Mouse (Mus musculus): ENCODE data around the gene Cox17. TPM values are rescaled to one million over a fixed set of nuclear protein-coding genes. Genes with fewer than 3 reads are reported as not detected.

The Cox17 gene
- polyA plus RNA-seq, 1 experiment from 2014 or later: 97.1 TPM

- Histone ChIP-seq H3K27ac (no peak overlapping the region), H3K4me2 (replicated peaks) (no peak overlapping the region), H3K36me3 (replicated peaks; ENCODE audit: control insufficient read depth, insufficient read depth) (no peaks in the 10 kb centered on the region), H3K27me3 (ENCODE audit: control insufficient read depth, insufficient read depth, low read length) (no peaks in the 10 kb centered on the region), H3K9ac (no peak overlapping the region), H3K4me1 (replicated peaks; ENCODE audit: control insufficient read depth, insufficient read depth, low read length) (no peaks in the 10 kb centered on the region), H3K9me3 (ENCODE audit: control insufficient read depth, low read length) (no peaks in the 10 kb centered on the region), H3K4me3 (replicated peaks; ENCODE audit: low read length) (no peak overlapping the region)
- WGBS: 81% methylated on average over 10 of the region's 10 CpGs
- DNase-seq (ENCODE audit: low spot score): no peak
- no peak for ATAC-seq (ENCODE audit: low FRiP score)
Observed at GRCm38 (mm10) chr16:38373439-38373838, 26.6 kb downstream of the Cox17 start.

DNA sequence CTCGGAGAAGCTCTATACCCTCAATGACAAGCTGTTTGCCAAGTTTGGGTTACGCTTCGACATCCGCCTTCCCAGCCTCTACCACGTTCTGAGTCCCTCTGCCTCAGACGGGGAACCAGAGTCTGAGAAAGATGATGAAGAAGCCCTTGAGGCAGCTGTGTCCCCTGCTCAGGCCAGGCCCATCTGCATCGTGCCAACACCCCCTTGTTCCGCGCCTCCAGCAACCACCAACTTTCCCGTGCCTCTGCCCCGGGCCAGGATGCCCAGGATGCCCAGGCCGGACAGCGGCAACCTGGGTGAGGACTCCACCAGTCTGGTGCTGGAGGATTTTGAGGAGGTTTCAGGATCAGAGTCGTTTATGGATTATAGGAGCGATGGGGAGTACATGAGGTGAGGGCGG lies 27.1 kb downstream of the Cox17 start:
- no peak for DNase-seq (ENCODE audit: low spot score)
- Histone ChIP-seq H3K4me3 (replicated peaks; ENCODE audit: low read length) (no peak overlapping the region), H3K27me3 (ENCODE audit: control insufficient read depth, insufficient read depth, low read length) (no peaks in the 10 kb centered on the region), H3K36me3 (replicated peaks; ENCODE audit: control insufficient read depth, insufficient read depth) (no peaks in the 10 kb centered on the region), H3K9ac (no peak overlapping the region), H3K27ac (no peak overlapping the region), H3K4me1 (replicated peaks; ENCODE audit: control insufficient read depth, insufficient read depth, low read length) (no peaks in the 10 kb centered on the region), H3K4me2 (replicated peaks) (no peak overlapping the region), H3K9me3 (ENCODE audit: control insufficient read depth, low read length) (no peaks in the 10 kb centered on the region)
- no peak for ATAC-seq (ENCODE audit: low FRiP score)
- 86% methylated on average over 16 of the region's 16 CpGs for WGBS

DNA sequence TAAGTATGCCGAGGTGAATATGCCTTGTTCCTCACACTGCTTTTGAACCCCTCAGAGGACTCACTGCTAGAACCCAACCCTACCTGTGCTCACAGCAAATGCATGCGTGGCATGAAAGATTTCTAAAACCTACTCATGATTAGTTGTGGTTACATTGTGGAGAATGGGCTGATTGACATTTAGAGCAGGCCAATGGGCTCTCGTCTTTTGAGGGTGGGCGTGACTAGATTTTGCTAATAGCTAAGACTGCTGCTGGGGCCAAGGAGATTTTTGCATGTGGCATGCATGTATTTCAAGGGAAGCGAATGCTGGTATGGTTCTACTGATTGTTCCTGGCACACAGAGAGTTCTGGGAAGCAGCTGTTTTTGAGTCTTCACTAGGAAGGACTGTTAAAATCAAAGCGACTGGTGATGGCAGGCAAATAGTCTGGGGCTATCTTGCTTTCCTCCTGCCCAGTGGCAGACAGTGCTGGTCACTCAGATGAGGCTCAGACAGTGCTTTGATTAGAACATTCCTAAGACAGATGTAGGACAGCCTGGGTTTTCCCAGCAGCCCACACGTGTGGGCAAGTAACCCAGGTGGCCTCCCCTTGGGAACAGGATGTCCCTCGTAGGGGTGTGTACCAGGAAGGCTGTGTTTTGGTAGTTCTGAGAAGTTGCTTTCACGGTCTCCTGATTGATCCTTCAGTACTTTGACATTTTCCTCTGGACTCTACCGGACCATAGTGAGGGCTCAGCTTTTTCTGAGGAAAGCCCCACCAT lies 27.8 kb downstream of the Cox17 start:
- no peaks in the 10 kb centered on the region for H3K9me3 ChIP-seq (ENCODE audit: control insufficient read depth, low read length)
- no peak overlapping the region for H3K4me3 ChIP-seq (replicated peaks; ENCODE audit: low read length)
- WGBS: 85% methylated on average over 10 of the region's 10 CpGs
- H3K27ac ChIP-seq: no peak overlapping the region
- no peaks in the 10 kb centered on the region for H3K4me1 ChIP-seq (replicated peaks; ENCODE audit: control insufficient read depth, insufficient read depth, low read length)
- H3K9ac ChIP-seq: no peak overlapping the region
- H3K36me3 ChIP-seq (replicated peaks; ENCODE audit: control insufficient read depth, insufficient read depth): no peaks in the 10 kb centered on the region
- no peak for DNase-seq (ENCODE audit: low spot score)
- H3K4me2 ChIP-seq (replicated peaks): no peak overlapping the region
- H3K27me3 ChIP-seq (ENCODE audit: control insufficient read depth, insufficient read depth, low read length): no peaks in the 10 kb centered on the region
- no peak for ATAC-seq (ENCODE audit: low FRiP score)

- H3K9me3 ChIP-seq (ENCODE audit: control insufficient read depth, low read length): no peaks in the 10 kb centered on the region
- no peak overlapping the region for H3K27ac ChIP-seq
- 83% methylated on average over 7 of the region's 7 CpGs for WGBS
- H3K9ac ChIP-seq: no peak overlapping the region
- ATAC-seq (ENCODE audit: low FRiP score): no peak
- H3K4me3 ChIP-seq (replicated peaks; ENCODE audit: low read length): no peak overlapping the region
- H3K4me2 ChIP-seq (replicated peaks): no peak overlapping the region
- no peaks in the 10 kb centered on the region for H3K36me3 ChIP-seq (replicated peaks; ENCODE audit: control insufficient read depth, insufficient read depth)
- H3K27me3 ChIP-seq (ENCODE audit: control insufficient read depth, insufficient read depth, low read length): no peaks in the 10 kb centered on the region
- DNase-seq (ENCODE audit: low spot score): no peak
- H3K4me1 ChIP-seq (replicated peaks; ENCODE audit: control insufficient read depth, insufficient read depth, low read length): no peaks in the 10 kb centered on the region
Observed at GRCm38 (mm10) chr16:38375182-38375581, 28.4 kb downstream of the Cox17 start.

- Histone ChIP-seq H3K9me3 (ENCODE audit: control insufficient read depth, low read length) (no peaks in the 10 kb centered on the region), H3K27me3 (ENCODE audit: control insufficient read depth, insufficient read depth, low read length) (no peaks in the 10 kb centered on the region), H3K27ac (peak overlapping the region; percentile 63), H3K9ac (peak overlapping the region; percentile 46), H3K4me1 (replicated peaks; ENCODE audit: control insufficient read depth, insufficient read depth, low read length) (no peaks in the 10 kb centered on the region), H3K4me3 (replicated peaks; ENCODE audit: low read length) (0 out of 2 replicates have a peak overlapping the region, but pooled peaks have one; percentile 3), H3K36me3 (replicated peaks; ENCODE audit: control insufficient read depth, insufficient read depth) (no peaks in the 10 kb centered on the region), H3K4me2 (replicated peaks) (peak overlapping the region; percentile 42)
- DNase-seq (ENCODE audit: low spot score) (peak; percentile 63), ATAC-seq (ENCODE audit: low FRiP score) (peak; percentile 92)
- WGBS: 20% methylated on average over 17 of the region's 17 CpGs
Observed at GRCm38 (mm10) chr16:38376163-38376840, 29.5 kb downstream of the Cox17 start.

DNA sequence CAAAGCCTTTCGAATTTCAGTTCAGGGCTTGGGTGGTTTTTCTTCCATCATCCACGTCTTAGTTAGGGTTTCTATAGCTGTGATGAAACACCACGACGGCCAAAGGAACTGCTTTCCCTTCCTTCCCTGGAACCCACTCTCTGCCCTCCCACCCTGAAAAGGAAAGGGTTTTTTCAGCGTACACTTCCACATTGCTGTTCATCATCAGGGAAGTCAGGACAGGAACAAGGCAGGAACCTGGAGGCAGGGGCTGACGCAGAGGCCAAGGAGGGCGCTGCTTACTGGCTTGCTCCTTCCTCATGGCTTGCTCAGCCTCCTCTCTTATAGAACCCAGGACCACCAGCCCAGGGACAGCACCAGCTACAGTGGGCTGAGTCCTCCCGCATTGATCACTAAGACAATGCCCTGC lies 30.1 kb downstream of the Cox17 start:
- ATAC-seq (ENCODE audit: low FRiP score) (peak; percentile 39; the same call in 1 of the 2 replicates), DNase-seq (ENCODE audit: low spot score) (no peak)
- peak overlapping the region; percentile 63 for H3K27ac ChIP-seq
- no peaks in the 10 kb centered on the region for H3K9me3 ChIP-seq (ENCODE audit: control insufficient read depth, low read length)
- H3K27me3 ChIP-seq (ENCODE audit: control insufficient read depth, insufficient read depth, low read length): no peaks in the 10 kb centered on the region
- H3K4me1 ChIP-seq (replicated peaks; ENCODE audit: control insufficient read depth, insufficient read depth, low read length): no peaks in the 10 kb centered on the region
- no peaks in the 10 kb centered on the region for H3K36me3 ChIP-seq (replicated peaks; ENCODE audit: control insufficient read depth, insufficient read depth)
- H3K4me2 ChIP-seq (replicated peaks): peak overlapping the region; percentile 42
- H3K9ac ChIP-seq: peak overlapping the region; percentile 46
- 0 out of 2 replicates have a peak overlapping the region, but pooled peaks have one; percentile 3 for H3K4me3 ChIP-seq (replicated peaks; ENCODE audit: low read length)
- 52% methylated on average over 8 of the region's 8 CpGs for WGBS

DNA sequence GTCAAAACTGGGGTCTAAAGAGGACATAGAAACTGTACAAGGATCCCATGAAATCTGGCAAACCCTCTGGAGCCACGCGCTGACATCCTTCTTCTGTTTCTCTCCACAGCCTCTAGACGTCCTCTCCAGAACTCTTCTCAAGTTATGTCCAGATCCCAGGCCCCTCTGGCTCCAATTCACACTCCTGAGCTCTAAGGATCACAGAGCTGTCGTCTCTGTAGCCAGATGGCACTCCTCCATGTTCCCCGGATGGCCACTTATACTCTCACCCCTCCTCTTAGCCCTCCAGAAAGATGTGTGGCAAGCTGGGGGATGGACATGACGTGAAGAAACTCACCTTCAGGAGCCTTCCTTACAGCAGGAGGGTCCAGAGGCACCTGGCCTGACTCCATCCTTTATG lies 30.8 kb downstream of the Cox17 start:
- H3K27ac ChIP-seq: no peak overlapping the region
- H3K9me3 ChIP-seq (ENCODE audit: control insufficient read depth, low read length): no peaks in the 10 kb centered on the region
- H3K27me3 ChIP-seq (ENCODE audit: control insufficient read depth, insufficient read depth, low read length): no peaks in the 10 kb centered on the region
- H3K4me3 ChIP-seq (replicated peaks; ENCODE audit: low read length): no peak overlapping the region
- ATAC-seq (ENCODE audit: low FRiP score): no peak
- 90% methylated on average over 6 of the region's 6 CpGs for WGBS
- H3K9ac ChIP-seq: no peak overlapping the region
- H3K36me3 ChIP-seq (replicated peaks; ENCODE audit: control insufficient read depth, insufficient read depth): no peaks in the 10 kb centered on the region
- no peak overlapping the region for H3K4me2 ChIP-seq (replicated peaks)
- H3K4me1 ChIP-seq (replicated peaks; ENCODE audit: control insufficient read depth, insufficient read depth, low read length): no peaks in the 10 kb centered on the region
- no peak for DNase-seq (ENCODE audit: low spot score)

DNA sequence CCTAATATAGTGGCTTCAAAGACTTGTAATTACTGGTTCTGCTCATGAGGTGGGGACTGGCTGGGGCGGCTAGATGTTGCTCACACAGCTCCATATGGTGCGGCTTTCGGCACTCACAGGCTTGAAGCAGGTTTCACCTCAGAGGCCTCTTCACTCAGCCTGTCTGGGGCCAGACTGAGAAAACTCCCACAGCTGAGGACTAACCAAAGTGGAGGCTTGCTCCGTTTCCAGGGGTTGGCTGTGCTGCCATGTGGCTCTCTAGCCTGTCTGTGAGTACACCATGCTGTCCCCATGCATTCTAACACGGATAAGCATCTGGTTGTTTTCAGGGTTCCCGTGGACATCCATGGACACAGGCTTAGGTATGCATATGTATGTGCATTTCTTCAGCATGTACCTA lies 31.8 kb downstream of the Cox17 start:
- no peak for DNase-seq (ENCODE audit: low spot score)
- Histone ChIP-seq H3K4me1 (replicated peaks; ENCODE audit: control insufficient read depth, insufficient read depth, low read length) (no peaks in the 10 kb centered on the region), H3K36me3 (replicated peaks; ENCODE audit: control insufficient read depth, insufficient read depth) (no peaks in the 10 kb centered on the region), H3K27ac (no peak overlapping the region), H3K9ac (no peak overlapping the region), H3K4me2 (replicated peaks) (no peak overlapping the region), H3K27me3 (ENCODE audit: control insufficient read depth, insufficient read depth, low read length) (no peaks in the 10 kb centered on the region), H3K9me3 (ENCODE audit: control insufficient read depth, low read length) (no peaks in the 10 kb centered on the region), H3K4me3 (replicated peaks; ENCODE audit: low read length) (no peak overlapping the region)
- 90% methylated on average over 6 of the region's 6 CpGs for WGBS
- ATAC-seq (ENCODE audit: low FRiP score): no peak

GRCm38 (mm10) chr16:38379088-38379487 lies 32.3 kb downstream of the Cox17 start:
- H3K9me3 ChIP-seq (ENCODE audit: control insufficient read depth, low read length): no peaks in the 10 kb centered on the region
- no peak overlapping the region for H3K27ac ChIP-seq
- H3K4me2 ChIP-seq (replicated peaks): no peak overlapping the region
- no peaks in the 10 kb centered on the region for H3K4me1 ChIP-seq (replicated peaks; ENCODE audit: control insufficient read depth, insufficient read depth, low read length)
- H3K27me3 ChIP-seq (ENCODE audit: control insufficient read depth, insufficient read depth, low read length): no peaks in the 10 kb centered on the region
- ATAC-seq (ENCODE audit: low FRiP score) (no peak), DNase-seq (ENCODE audit: low spot score) (no peak)
- 63% methylated on average over 6 of the region's 6 CpGs for WGBS
- H3K9ac ChIP-seq: no peak overlapping the region
- no peak overlapping the region for H3K4me3 ChIP-seq (replicated peaks; ENCODE audit: low read length)
- no peaks in the 10 kb centered on the region for H3K36me3 ChIP-seq (replicated peaks; ENCODE audit: control insufficient read depth, insufficient read depth)
